Mouse (Mus musculus) intestine, postnatal 0 days (tissue): ENCODE data around the gene Mki67. TPM values are rescaled to one million over a fixed set of nuclear protein-coding genes. Genes with fewer than 3 reads are reported as not detected.

Source experiments
- ATAC-seq: fragments of 200-750 bp; cut with Nextera tagmentation; 2 replicates; pipeline ENCODE4 v1.8.0; 2017; ENCODE audit warnings: mild to moderate bottlenecking, moderate TSS enrichment, moderate library complexity
- H3K27ac ChIP-seq: fragments of 300-500 bp; sonication (generic); 2 replicates; pipeline ENCODE4 v1.5.1; 2014; ENCODE audit warnings: mild to moderate bottlenecking, low read depth, low read length, moderate library complexity
- H3K27me3 ChIP-seq: fragments of 300-500 bp; sonication (generic); replicated peaks from 2 replicates; pipeline ENCODE4 v1.6.1; 2014; ENCODE audit warnings: low read length, mixed read lengths; ENCODE audit not compliant: control insufficient read depth, insufficient read depth
- H3K36me3 ChIP-seq: fragments of 300-500 bp; sonication (generic); 2 replicates; pipeline ENCODE4 v1.6.1; 2014; ENCODE audit warnings: mild to moderate bottlenecking, moderate library complexity; ENCODE audit not compliant: control insufficient read depth, insufficient read depth
- H3K4me1 ChIP-seq: fragments of 300-500 bp; sonication (generic); replicated peaks from 2 replicates; pipeline ENCODE4 v1.6.1; 2014; ENCODE audit warnings: antibody characterized with exemption, low read length, mixed read lengths; ENCODE audit not compliant: control insufficient read depth, insufficient read depth
- H3K4me2 ChIP-seq: fragments of 300-500 bp; sonication (generic); replicated peaks from 2 replicates; pipeline ENCODE4 v1.6.1; 2014; ENCODE audit warnings: low read depth, mild to moderate bottlenecking, moderate library complexity
- H3K4me3 ChIP-seq: fragments of 300-500 bp; sonication (generic); 2 replicates; pipeline ENCODE4 v1.5.1; 2014; ENCODE audit warnings: low read depth, low read length
- H3K9ac ChIP-seq: fragments of 300-500 bp; sonication (generic); 2 replicates; pipeline ENCODE4 v1.6.1; 2014; ENCODE audit warnings: mild to moderate bottlenecking, low read depth, low read length
- H3K9me3 ChIP-seq: fragments of 300-500 bp; sonication (generic); 2 replicates; pipeline ENCODE4 v1.6.1; 2016; ENCODE audit warnings: mixed run types; ENCODE audit not compliant: control insufficient read depth
- CTCF ChIP-seq: sonication (generic); IDR thresholded peaks from 2 replicates; pipeline ENCODE4 v1.5.1; 2016; ENCODE audit warnings: low read depth, mild to moderate bottlenecking, control low read depth, antibody characterized with exemption, moderate library complexity
- WGBS: fragments of 180-500 bp; shearing (Covaris S2); extraction: QIAGEN DNeasy Blood & Tissue Kit; methylation state at CpG from one replicate; pipeline ENCODE4 v1.1.7; 2014; 5-methylcytosine and 5-hydroxymethylcytosine counted together
- polyA plus RNA-seq: library from polyadenylated mRNA; unstranded; fragments of >200 nt; fragmentation: Nextera tagmentation; extraction: Ambion mirVana; gene quantifications from 2 replicates; pipeline ENCODE4 v1.2.1, GENCODE M21; 2015

The Mki67 gene
- polyA plus RNA-seq, 1 experiment from 2014 or later: 9.0 TPM

- Histone ChIP-seq H3K9ac (no peak overlapping the region), H3K4me3 (no peak overlapping the region), H3K4me2 (no peak overlapping the region), H3K27ac (no peak overlapping the region), H3K9me3 (no peaks in the 10 kb centered on the region), H3K4me1 (peaks cover 8% of the 10 kb centered on the region), H3K27me3 (no peaks in the 10 kb centered on the region), H3K36me3 (no peaks in the 10 kb centered on the region)
- no peak for TF ChIP-seq CTCF
- ATAC-seq: 0 out of 2 replicates have a peak, but pooled peaks have one; percentile 19
- WGBS: 61% methylated on average over 7 of the region's 7 CpGs
Observed at GRCm38 (mm10) chr7:135721436-135721992, 5.4 kb upstream of the Mki67 start.

- Histone ChIP-seq H3K27ac (no peak overlapping the region), H3K4me2 (peak overlapping the region; percentile 83)
- no peak for ATAC-seq
Observed at GRCm38 (mm10) chr7:135716968-135717557, 902 bp upstream of the Mki67 start.

GRCm38 (mm10) chr7:135716445-135716877, 300 bp upstream of the Mki67 start:
- Histone ChIP-seq H3K4me2 (peak overlapping the region; percentile 83), H3K27me3 (no peaks in the 10 kb centered on the region), H3K27ac (peak overlapping the region; percentile 71; the same call in 1 of the 2 replicates), H3K9me3 (no peaks in the 10 kb centered on the region), H3K4me3 (peak overlapping the region; percentile 94), H3K9ac (peak overlapping the region; percentile 71), H3K4me1 (peaks cover 3% of the 10 kb centered on the region; the same call in 1 of the 2 replicates), H3K36me3 (no peaks in the 10 kb centered on the region)
- no peak for TF ChIP-seq CTCF
- 0% methylated on average over 27 of the region's 28 CpGs for WGBS
- peak; percentile 98 for ATAC-seq

More at GRCm38 (mm10) chr7:135716968-135717557, 902 bp upstream of the Mki67 start:
- H3K4me1 ChIP-seq: peaks cover 3% of the 10 kb centered on the region; the same call in 1 of the 2 replicates
- 36% methylated on average over 7 of the region's 7 CpGs for WGBS
- no peaks in the 10 kb centered on the region for H3K36me3 ChIP-seq
- no peak for TF ChIP-seq CTCF
- peak overlapping the region; percentile 94 for H3K4me3 ChIP-seq
- no peaks in the 10 kb centered on the region for H3K27me3 ChIP-seq
- no peaks in the 10 kb centered on the region for H3K9me3 ChIP-seq
- H3K9ac ChIP-seq: no peak overlapping the region

- H3K9me3 ChIP-seq: no peaks in the 10 kb centered on the region
- no peak for ATAC-seq
- H3K4me3 ChIP-seq: peak overlapping the region; percentile 94
- H3K9ac ChIP-seq: peak overlapping the region; percentile 71
- H3K27ac ChIP-seq: no peak overlapping the region; the same call in 1 of the 2 replicates
- WGBS: under 1% methylated on average over 7 of the region's 7 CpGs
- peaks cover 3% of the 10 kb centered on the region; the same call in 1 of the 2 replicates for H3K4me1 ChIP-seq
- TF ChIP-seq CTCF: no peak
- no peaks in the 10 kb centered on the region for H3K36me3 ChIP-seq
- H3K27me3 ChIP-seq: no peaks in the 10 kb centered on the region
- peak overlapping the region; percentile 83 for H3K4me2 ChIP-seq
Observed at GRCm38 (mm10) chr7:135715166-135715565, 995 bp downstream of the Mki67 start.

- no peaks in the 10 kb centered on the region for H3K9me3 ChIP-seq
- peaks cover 3% of the 10 kb centered on the region; the same call in 1 of the 2 replicates for H3K4me1 ChIP-seq
- peak overlapping the region; percentile 83 for H3K4me2 ChIP-seq
- H3K27me3 ChIP-seq: no peaks in the 10 kb centered on the region
- ATAC-seq: no peak
- TF ChIP-seq CTCF: no peak
- no peak overlapping the region for H3K27ac ChIP-seq
- no peak overlapping the region for H3K4me3 ChIP-seq
- H3K9ac ChIP-seq: no peak overlapping the region
- WGBS: 74% methylated on average over 8 of the region's 8 CpGs
- 0 out of 2 replicates have a peak, but pooled peaks cover 7% of the 10 kb centered on the region for H3K36me3 ChIP-seq
Observed at GRCm38 (mm10) chr7:135713326-135713725, 2.8 kb downstream of the Mki67 start.

- Histone ChIP-seq H3K27ac (no peak overlapping the region), H3K4me2 (no peak overlapping the region), H3K4me3 (no peak overlapping the region), H3K36me3 (0 out of 2 replicates have a peak, but pooled peaks cover 7% of the 10 kb centered on the region), H3K9ac (no peak overlapping the region), H3K9me3 (no peaks in the 10 kb centered on the region), H3K27me3 (no peaks in the 10 kb centered on the region), H3K4me1 (peaks cover 3% of the 10 kb centered on the region; the same call in 1 of the 2 replicates)
- ATAC-seq: no peak
- WGBS: 63% methylated on average over 1 of the region's 1 CpGs
- no peak for TF ChIP-seq CTCF
Observed at GRCm38 (mm10) chr7:135712534-135712933, 3.6 kb downstream of the Mki67 start.
